Mouse (Mus musculus) cerebellum, adult (tissue): ENCODE measurements around the gene Ugt1a7c.
"Not testable (repeated sequence)": the region's sequence is repeated elsewhere in the genome, so short reads cannot be mapped to it uniquely, and the experiment has no call there.

Source experiments
- ATAC-seq: cut with Nextera tagmentation; 2 replicates; pipeline ENCODE4 v1.9.2; 2017; ENCODE audit warnings: mild to moderate bottlenecking, moderate library complexity, mixed read lengths; ENCODE audit not compliant: insufficient number of reproducible peaks, low FRiP score, low TSS enrichment

The Ugt1a7c gene

GRCm38 (mm10) chr1:88109604-88110003 is 14.7 kb downstream of the Ugt1a7c start:
- not testable (repeated sequence) for ATAC-seq

GRCm38 (mm10) chr1:88112769-88113168 is 17.9 kb downstream of the Ugt1a7c start:
- ATAC-seq, result not testable (repeated sequence)

GRCm38 (mm10) chr1:88120550-88120949 is 25.7 kb downstream of the Ugt1a7c start:
- ATAC-seq, result peak; percentile 56

- ATAC-seq, result not testable (repeated sequence)
Measured at GRCm38 (mm10) chr1:88121521-88121920, 26.7 kb downstream of the Ugt1a7c start.

DNA sequence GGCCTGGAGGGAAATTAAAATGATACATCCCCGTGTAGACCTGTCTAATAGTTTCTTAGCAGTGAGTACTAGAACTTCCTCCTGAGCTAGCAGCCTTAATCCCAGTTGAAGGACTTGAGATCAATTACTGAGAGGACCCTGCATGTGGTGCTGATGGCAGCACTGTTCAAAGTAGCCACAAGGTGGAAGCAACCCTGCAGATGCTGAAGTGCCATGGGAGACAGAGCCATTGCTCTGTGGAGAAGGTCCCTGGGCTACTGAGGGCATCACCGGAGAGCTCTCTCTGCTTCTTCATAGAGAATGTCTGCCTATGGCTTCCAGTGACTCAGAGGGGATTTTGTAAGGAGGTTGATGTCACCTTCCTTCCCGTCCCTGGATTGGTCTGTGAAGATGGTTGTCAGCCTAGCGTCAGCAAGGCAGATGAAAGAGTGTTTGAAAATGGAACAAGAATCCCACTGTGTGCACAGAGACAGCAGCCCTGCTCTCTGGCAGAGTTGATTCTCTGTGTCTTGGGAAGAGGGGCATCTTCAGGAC is 31.0 kb downstream of the Ugt1a7c start:
- ATAC-seq, result not testable (repeated sequence)

DNA sequence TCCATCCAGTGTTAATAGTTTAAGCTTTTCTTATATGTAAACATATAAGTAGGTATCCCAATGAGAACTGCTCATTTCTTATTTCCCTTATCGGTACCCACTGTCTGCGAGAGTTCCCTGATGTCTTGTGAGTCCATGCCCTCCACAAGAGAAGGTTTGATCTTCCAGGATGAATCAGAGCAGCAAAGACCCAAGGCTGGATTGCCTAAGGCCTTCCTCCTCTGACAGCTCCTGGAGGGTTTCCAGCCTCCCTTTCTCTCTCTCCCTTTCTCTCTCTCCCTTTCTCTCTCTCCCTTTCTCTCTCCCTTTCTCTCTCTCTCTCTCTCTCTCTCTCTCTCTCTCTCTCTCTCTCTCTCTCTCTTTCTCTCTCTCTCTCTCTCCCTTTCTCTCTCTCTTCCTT is 34.2 kb downstream of the Ugt1a7c start:
- ATAC-seq, result not testable (repeated sequence)

DNA sequence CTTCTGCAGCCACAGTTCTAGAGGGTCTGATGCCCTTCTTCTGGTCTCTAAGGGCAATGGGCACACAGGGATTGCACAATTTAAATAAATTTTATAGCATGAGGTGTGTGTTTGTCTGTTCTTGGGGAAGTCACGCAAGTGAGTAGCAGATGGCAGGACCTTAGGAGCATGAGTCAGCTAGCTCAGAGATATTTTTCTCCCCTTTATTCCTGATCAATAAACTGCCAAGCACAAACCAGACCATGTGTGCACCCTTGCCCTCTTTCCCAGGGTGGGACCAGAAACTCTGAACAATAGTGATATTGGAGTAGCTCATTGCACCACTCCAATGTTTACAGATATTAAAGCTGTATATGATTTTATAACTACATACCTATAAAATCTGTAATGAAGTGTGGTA is 35.4 kb downstream of the Ugt1a7c start:
- not testable (repeated sequence) for ATAC-seq

DNA sequence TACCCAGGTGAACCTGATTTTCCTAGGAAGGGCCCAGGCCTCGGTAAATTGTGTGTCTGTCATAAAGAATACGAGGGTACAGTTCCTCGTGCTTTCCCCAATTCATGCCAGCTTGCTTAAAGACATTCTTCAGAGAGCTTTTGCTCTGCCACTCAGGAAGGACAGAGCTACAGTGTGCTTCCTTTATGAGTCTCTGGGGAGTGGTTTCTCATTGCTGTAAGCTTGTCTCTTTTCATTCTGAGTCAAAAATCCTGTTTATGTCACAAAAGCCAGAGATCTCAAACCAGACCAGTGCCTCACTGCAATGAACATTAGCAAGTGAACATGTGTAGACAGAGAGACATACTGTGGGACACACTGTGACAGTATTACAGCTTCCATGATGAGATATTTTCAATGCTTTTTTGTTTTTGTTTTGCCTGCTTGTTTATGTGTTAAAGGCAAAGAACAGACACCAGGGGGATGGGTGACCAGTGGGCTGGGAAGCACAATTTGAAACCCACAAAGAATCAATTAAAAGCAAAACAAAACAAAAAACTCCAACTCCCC is 39.1 kb downstream of the Ugt1a7c start:
- ATAC-seq, result no peak

DNA sequence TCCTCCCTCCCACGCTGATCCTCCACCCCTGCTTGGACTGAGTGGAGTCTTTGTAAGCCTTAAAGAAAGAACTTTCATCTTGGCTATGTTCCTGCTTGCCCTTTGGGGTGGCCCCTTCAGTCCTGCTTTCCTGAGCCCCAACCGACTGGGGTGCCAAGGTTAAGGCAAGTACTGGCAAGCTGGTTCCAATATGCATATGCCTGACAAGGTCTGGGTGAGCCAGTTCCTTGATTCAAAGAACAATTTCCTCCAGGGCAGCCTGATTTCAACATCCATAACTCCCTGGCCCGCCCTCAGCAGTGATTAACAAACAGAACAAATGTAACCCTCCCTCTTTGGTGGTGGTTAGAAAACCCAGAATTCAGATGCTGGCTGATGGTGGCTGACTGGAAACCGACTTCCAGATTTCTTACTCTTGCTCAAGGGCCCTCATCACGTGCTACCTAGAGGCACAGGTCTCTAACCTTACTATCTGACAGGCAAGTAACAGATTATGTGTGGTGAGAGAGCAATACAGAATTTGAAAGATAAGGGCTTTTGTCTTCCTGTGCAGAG is 39.7 kb downstream of the Ugt1a7c start, which contains the start of gene Ugt1a6a:
TSS of gene Ugt1a6a (plus strand) at position 353 of the 555 bp plus-strand sequence.
- not testable (repeated sequence) for ATAC-seq

GRCm38 (mm10) chr1:88135229-88135904 is 40.5 kb downstream of the Ugt1a7c start:
- ATAC-seq, result not testable (repeated sequence)

DNA sequence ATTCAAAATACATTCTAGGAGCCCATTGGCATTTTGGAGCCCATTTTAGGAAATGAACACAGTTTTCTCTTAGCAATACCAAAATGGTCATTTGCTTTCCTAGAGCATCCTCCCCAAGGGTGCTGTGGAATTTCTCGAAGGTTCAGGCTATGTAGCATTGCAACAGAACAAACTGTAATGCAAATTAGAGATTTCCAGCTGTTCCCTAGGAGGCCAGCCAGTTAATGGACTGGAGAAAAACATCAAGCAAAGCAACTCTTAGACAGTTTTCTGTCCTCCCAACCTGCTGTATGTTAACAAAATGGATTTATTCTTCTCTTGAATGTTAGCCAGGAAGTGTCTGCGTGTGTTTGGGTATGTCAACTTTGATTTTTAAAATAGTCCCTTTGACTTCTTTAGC is 41.8 kb downstream of the Ugt1a7c start:
- no peak for ATAC-seq

DNA sequence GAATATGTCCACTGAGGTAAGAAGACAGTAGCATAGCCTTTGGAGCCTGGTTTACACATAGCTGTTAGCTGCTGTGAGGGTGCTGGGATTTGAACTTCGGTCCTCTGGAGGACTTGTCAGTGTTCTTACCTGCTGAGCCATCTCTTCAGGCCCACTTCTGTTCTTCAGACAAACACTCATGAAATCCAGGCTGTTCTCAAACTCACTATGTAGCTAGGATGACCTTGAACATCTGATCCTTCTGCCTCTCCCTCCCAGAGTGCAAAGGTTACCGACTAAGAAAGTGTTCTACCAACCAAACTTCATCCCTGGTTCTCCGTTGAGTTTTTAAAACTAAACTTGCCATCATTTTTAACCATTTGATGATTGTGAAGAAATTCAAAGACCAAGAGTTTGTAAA is 42.4 kb downstream of the Ugt1a7c start:
- no peak for ATAC-seq

GRCm38 (mm10) chr1:88138145-88138544 is 43.3 kb downstream of the Ugt1a7c start:
- no peak for ATAC-seq

- not testable (repeated sequence) for ATAC-seq
Measured at GRCm38 (mm10) chr1:88140492-88140891, 45.6 kb downstream of the Ugt1a7c start.

DNA sequence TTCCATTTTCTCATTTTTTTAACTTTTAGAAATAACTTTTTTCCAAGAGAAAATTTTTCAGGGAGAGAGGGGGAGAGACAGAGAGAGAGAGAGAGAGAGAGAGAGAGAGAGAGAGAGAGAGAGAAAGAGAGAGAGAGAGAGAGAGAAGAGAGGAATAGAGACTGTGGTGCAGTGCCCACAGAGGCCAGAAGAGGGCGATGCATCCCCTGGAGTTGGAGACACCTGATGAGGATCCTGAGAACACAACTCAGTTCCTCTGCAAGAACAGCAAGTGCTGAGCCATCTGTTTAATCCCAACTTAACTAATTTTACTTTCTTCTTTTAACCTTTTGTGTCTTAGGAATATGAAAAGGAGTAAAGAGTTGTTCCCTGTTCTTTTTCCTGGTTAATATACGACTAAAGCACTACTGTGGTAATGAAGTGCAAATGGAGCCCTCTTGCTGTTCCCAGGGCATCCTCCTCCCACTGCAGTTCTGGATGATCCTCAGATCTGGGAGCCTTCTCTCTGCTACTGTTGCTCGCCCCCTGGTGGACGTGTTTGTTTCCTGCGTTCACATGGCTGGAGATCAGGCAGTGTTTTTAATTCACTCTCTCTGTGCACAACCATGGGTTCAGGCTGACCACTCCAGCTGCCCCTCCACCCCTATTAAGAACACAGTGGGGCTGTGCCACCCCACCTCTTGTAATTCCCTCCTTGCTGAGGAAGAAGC is 49.3 kb downstream of the Ugt1a7c start:
- peak; percentile 70 for ATAC-seq

DNA sequence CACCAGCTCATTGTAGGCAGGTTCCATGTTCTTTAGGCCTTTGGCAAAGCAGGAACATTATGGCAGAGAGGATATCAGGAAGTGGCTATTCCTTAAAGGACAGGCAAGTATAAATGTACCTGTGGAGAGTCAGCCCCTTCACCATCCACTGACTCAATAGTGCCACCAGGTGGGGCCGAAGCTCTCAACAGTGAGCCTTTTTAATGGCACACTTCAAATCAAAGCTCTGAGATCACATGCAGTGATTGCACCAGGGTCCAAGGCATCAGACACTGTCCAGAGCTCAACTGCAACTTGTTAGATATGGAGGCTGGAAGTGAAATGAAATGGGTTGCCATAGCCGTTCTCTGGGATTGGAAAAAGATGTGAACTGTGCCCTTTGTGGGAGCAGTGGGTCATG is 50.4 kb downstream of the Ugt1a7c start:
- ATAC-seq, result not testable (repeated sequence)

- ATAC-seq, result not testable (repeated sequence)
Measured at GRCm38 (mm10) chr1:88150133-88150532, 55.3 kb downstream of the Ugt1a7c start.

DNA sequence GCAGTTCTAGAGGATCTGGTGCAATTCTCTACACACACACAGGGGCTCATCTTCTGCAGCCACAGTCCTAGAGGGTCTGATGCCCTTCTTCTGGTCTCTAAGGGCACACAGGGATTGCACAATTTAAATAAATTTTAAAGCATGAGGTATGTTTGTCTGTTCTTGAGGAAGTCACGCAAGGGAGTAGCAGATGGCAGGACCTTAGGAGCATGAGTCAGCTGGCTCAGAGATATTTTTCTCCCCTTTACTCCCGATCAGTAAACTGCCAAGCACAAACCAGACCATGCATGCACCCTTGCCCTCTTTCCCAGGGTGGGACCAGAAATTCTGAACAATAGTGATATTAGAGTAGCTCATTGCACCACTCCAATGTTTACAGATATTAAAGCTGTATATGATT is 63.6 kb downstream of the Ugt1a7c start:
- no peak for ATAC-seq

- ATAC-seq, result no peak
Measured at GRCm38 (mm10) chr1:88165711-88166110, 70.8 kb downstream of the Ugt1a7c start, which contains the start of gene Ugt1a5. Gene Ugt1a5 (plus strand): TSS chr1:88166012.

GRCm38 (mm10) chr1:88172190-88172589 is 77.3 kb downstream of the Ugt1a7c start:
- not testable (repeated sequence) for ATAC-seq

DNA sequence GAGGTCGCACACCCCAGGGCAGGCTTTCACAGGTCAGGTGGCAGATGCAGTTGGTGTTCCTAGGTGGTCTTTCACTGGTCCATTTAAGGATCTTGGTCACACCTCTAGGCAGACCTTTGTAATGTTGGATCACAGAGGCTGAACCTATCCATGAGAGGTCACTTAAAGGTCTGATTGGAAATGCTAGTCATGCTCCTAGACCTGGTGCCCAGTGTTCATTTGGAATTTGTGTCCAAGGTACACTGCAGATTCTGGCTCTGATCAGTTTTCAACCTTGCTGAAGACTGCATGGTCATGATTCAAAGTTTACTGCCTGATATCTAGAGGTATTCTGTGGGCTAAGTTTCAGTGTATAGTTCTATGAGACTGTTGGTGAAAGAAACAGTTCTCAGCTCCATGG is 84.8 kb downstream of the Ugt1a7c start:
- ATAC-seq, result no peak
